Mouse (Mus musculus): ENCODE data around the gene Phykpl. TPM values are rescaled to one million over a fixed set of nuclear protein-coding genes. Genes with fewer than 3 reads are reported as not detected.

The Phykpl gene
- polyA plus RNA-seq, 1 experiment from 2014 or later, result 12.4 TPM

- H3K9ac ChIP-seq, result no peak overlapping the region
- 0 out of 2 replicates have a peak, but pooled peaks cover 4% of the 10 kb centered on the region for H3K27me3 ChIP-seq
- H3K4me1 ChIP-seq (replicated peaks), result peaks cover 49% of the 10 kb centered on the region
- peak overlapping the region; percentile 4; the same call in 1 of the 2 replicates for H3K27ac ChIP-seq
- peaks cover 10% of the 10 kb centered on the region; the same call in 1 of the 2 replicates for H3K36me3 ChIP-seq
- no peaks in the 10 kb centered on the region for H3K9me3 ChIP-seq (replicated peaks)
- no peak for ATAC-seq (replicated peaks; ENCODE audit: insufficient number of reproducible peaks, insufficient read depth, low FRiP score, low read depth)
- WGBS, result 68% methylated on average over 13 of the region's 13 CpGs
- no peak overlapping the region for H3K4me3 ChIP-seq
- H3K4me2 ChIP-seq, result no peak overlapping the region
Observed at GRCm38 (mm10) chr11:51645293-51645692, 60.7 kb downstream of the Phykpl start.

- Histone ChIP-seq H3K4me1 (replicated peaks) (peaks cover 57% of the 10 kb centered on the region), H3K9ac (no peak overlapping the region), H3K27ac (peak overlapping the region; percentile 25), H3K9me3 (replicated peaks) (no peaks in the 10 kb centered on the region), H3K36me3 (peaks cover 10% of the 10 kb centered on the region; the same call in 1 of the 2 replicates), H3K4me3 (no peak overlapping the region), H3K27me3 (0 out of 2 replicates have a peak, but pooled peaks cover 4% of the 10 kb centered on the region), H3K4me2 (0 out of 2 replicates have a peak overlapping the region, but pooled peaks have one; percentile 95)
- no peak for ATAC-seq (replicated peaks; ENCODE audit: insufficient number of reproducible peaks, insufficient read depth, low FRiP score, low read depth)
- 82% methylated on average over 7 of the region's 7 CpGs for WGBS
Observed at GRCm38 (mm10) chr11:51646245-51646644, 61.7 kb downstream of the Phykpl start.

- H3K4me2 ChIP-seq, result peak overlapping the region; percentile 95
- peak overlapping the region; percentile 12; the same call in 1 of the 2 replicates for H3K4me3 ChIP-seq
- no peak for ATAC-seq (replicated peaks; ENCODE audit: insufficient number of reproducible peaks, insufficient read depth, low FRiP score, low read depth)
- peaks cover 10% of the 10 kb centered on the region; the same call in 1 of the 2 replicates for H3K36me3 ChIP-seq
- 0 out of 2 replicates have a peak, but pooled peaks cover 4% of the 10 kb centered on the region for H3K27me3 ChIP-seq
- no peak overlapping the region for H3K9ac ChIP-seq
- peaks cover 57% of the 10 kb centered on the region for H3K4me1 ChIP-seq (replicated peaks)
- no peaks in the 10 kb centered on the region for H3K9me3 ChIP-seq (replicated peaks)
- WGBS, result 58% methylated on average over 15 of the region's 15 CpGs
- H3K27ac ChIP-seq, result peak overlapping the region; percentile 68
Observed at GRCm38 (mm10) chr11:51646751-51647667, 62.5 kb downstream of the Phykpl start.

GRCm38 (mm10) chr11:51648566-51648965, 64.0 kb downstream of the Phykpl start:
- peak overlapping the region; percentile 79 for H3K4me3 ChIP-seq
- H3K27me3 ChIP-seq, result 0 out of 2 replicates have a peak, but pooled peaks cover 4% of the 10 kb centered on the region
- ATAC-seq (replicated peaks; ENCODE audit: insufficient number of reproducible peaks, insufficient read depth, low FRiP score, low read depth), result no peak
- WGBS, result 30% methylated on average over 3 of the region's 3 CpGs
- H3K4me2 ChIP-seq, result peak overlapping the region; percentile 95
- peak overlapping the region; percentile 56 for H3K27ac ChIP-seq
- H3K9ac ChIP-seq, result peak overlapping the region; percentile 85; the same call in 1 of the 2 replicates
- peaks cover 6% of the 10 kb centered on the region; the same call in 1 of the 2 replicates for H3K36me3 ChIP-seq
- no peaks in the 10 kb centered on the region for H3K9me3 ChIP-seq (replicated peaks)
- peaks cover 50% of the 10 kb centered on the region for H3K4me1 ChIP-seq (replicated peaks)

- H3K4me3 ChIP-seq, result peak overlapping the region; percentile 79
- 39% methylated on average over 11 of the region's 11 CpGs for WGBS
- peak overlapping the region; percentile 85 for H3K9ac ChIP-seq
- H3K4me1 ChIP-seq (replicated peaks), result peaks cover 47% of the 10 kb centered on the region
- no peaks in the 10 kb centered on the region for H3K9me3 ChIP-seq (replicated peaks)
- H3K4me2 ChIP-seq, result peak overlapping the region; percentile 95
- peaks cover 3% of the 10 kb centered on the region; the same call in 1 of the 2 replicates for H3K36me3 ChIP-seq
- ATAC-seq (replicated peaks; ENCODE audit: insufficient number of reproducible peaks, insufficient read depth, low FRiP score, low read depth), result no peak
- H3K27ac ChIP-seq, result peak overlapping the region; percentile 56
- H3K27me3 ChIP-seq, result 0 out of 2 replicates have a peak, but pooled peaks cover 4% of the 10 kb centered on the region
Observed at GRCm38 (mm10) chr11:51649111-51649888, 64.7 kb downstream of the Phykpl start.

- 7% methylated on average over 7 of the region's 7 CpGs for WGBS
- peak overlapping the region; percentile 95 for H3K4me2 ChIP-seq
Observed at GRCm38 (mm10) chr11:51649889-51650199, 65.3 kb downstream of the Phykpl start.

GRCm38 (mm10) chr11:51650261-51650660, 65.7 kb downstream of the Phykpl start:
- WGBS, result 1% methylated on average over 30 of the region's 30 CpGs
- Histone ChIP-seq H3K27ac (peak overlapping the region; percentile 56), H3K4me3 (peak overlapping the region; percentile 79)

More at GRCm38 (mm10) chr11:51649889-51650199, 65.3 kb downstream of the Phykpl start:
- Histone ChIP-seq H3K9ac (peak overlapping the region; percentile 85), H3K27me3 (no peaks in the 10 kb centered on the region), H3K4me3 (peak overlapping the region; percentile 79), H3K27ac (peak overlapping the region; percentile 56), H3K36me3 (no peaks in the 10 kb centered on the region; the same call in 1 of the 2 replicates), H3K9me3 (replicated peaks) (no peaks in the 10 kb centered on the region), H3K4me1 (replicated peaks) (peaks cover 47% of the 10 kb centered on the region)
- ATAC-seq (replicated peaks; ENCODE audit: insufficient number of reproducible peaks, insufficient read depth, low FRiP score, low read depth), result no peak

GRCm38 (mm10) chr11:51650691-51651515, 66.3 kb downstream of the Phykpl start, which contains the start of the genes N4bp3 and D930048N14Rik:
Gene N4bp3 (minus strand): TSS chr11:51650842.
Gene D930048N14Rik (plus strand): TSS chr11:51650954.
- H3K4me3 ChIP-seq, result peak within 1 kb of the TSS; percentile 79
- no peaks in the 10 kb centered on the region for H3K36me3 ChIP-seq
- peak within 1 kb of the TSS; percentile 56 for H3K27ac ChIP-seq
- no peaks in the 10 kb centered on the region for H3K9me3 ChIP-seq (replicated peaks)
- under 1% methylated on average over 66 of the region's 70 CpGs for WGBS
- no peaks in the 10 kb centered on the region for H3K27me3 ChIP-seq
- peak within 1 kb of the TSS; percentile 85 for H3K9ac ChIP-seq
- H3K4me2 ChIP-seq, result peak within 1 kb of the TSS; percentile 95
- ATAC-seq (replicated peaks; ENCODE audit: insufficient number of reproducible peaks, insufficient read depth, low FRiP score, low read depth), result peak; percentile 71
- H3K4me1 ChIP-seq (replicated peaks), result peaks cover 40% of the 10 kb centered on the region

More at GRCm38 (mm10) chr11:51650261-51650660, 65.7 kb downstream of the Phykpl start:
- peaks cover 45% of the 10 kb centered on the region for H3K4me1 ChIP-seq (replicated peaks)
- no peaks in the 10 kb centered on the region for H3K27me3 ChIP-seq
- H3K36me3 ChIP-seq, result no peaks in the 10 kb centered on the region; the same call in 1 of the 2 replicates
- peak overlapping the region; percentile 95 for H3K4me2 ChIP-seq
- H3K9me3 ChIP-seq (replicated peaks), result no peaks in the 10 kb centered on the region
- ATAC-seq (replicated peaks; ENCODE audit: insufficient number of reproducible peaks, insufficient read depth, low FRiP score, low read depth), result peak; percentile 6; the same call in 1 of the 2 replicates
- H3K9ac ChIP-seq, result peak overlapping the region; percentile 85

GRCm38 (mm10) chr11:51652889-51653418, 68.4 kb downstream of the Phykpl start:
- no peak overlapping the region for H3K4me2 ChIP-seq
- H3K36me3 ChIP-seq, result no peaks in the 10 kb centered on the region
- no peak for ATAC-seq (replicated peaks; ENCODE audit: insufficient number of reproducible peaks, insufficient read depth, low FRiP score, low read depth)
- WGBS, result 93% methylated on average over 4 of the region's 4 CpGs
- no peak overlapping the region for H3K27ac ChIP-seq
- peaks cover 30% of the 10 kb centered on the region for H3K4me1 ChIP-seq (replicated peaks)
- H3K9ac ChIP-seq, result no peak overlapping the region
- H3K9me3 ChIP-seq (replicated peaks), result no peaks in the 10 kb centered on the region
- H3K27me3 ChIP-seq, result no peaks in the 10 kb centered on the region
- H3K4me3 ChIP-seq, result no peak overlapping the region

GRCm38 (mm10) chr11:51653736-51654135, 69.2 kb downstream of the Phykpl start:
- no peak for ATAC-seq (replicated peaks; ENCODE audit: insufficient number of reproducible peaks, insufficient read depth, low FRiP score, low read depth)
- no peak overlapping the region for H3K4me3 ChIP-seq
- WGBS, result 82% methylated on average over 6 of the region's 6 CpGs
- H3K9ac ChIP-seq, result no peak overlapping the region
- H3K4me1 ChIP-seq (replicated peaks), result peaks cover 26% of the 10 kb centered on the region
- no peaks in the 10 kb centered on the region for H3K27me3 ChIP-seq
- H3K4me2 ChIP-seq, result no peak overlapping the region
- no peaks in the 10 kb centered on the region for H3K9me3 ChIP-seq (replicated peaks)
- H3K27ac ChIP-seq, result no peak overlapping the region
- H3K36me3 ChIP-seq, result no peaks in the 10 kb centered on the region

Measured in heart, embryonic 15.5 days (tissue).